Mouse (Mus musculus) bone marrow macrophage, adult 2 months (primary cell): ENCODE measurements around the gene Ankrd6.

Experiments
- CTCF ChIP-seq: IDR thresholded peaks from 2 replicates; pipeline ENCODE4 v1.5.1; 2012; ENCODE audit warnings: low read depth, mild to moderate bottlenecking, low read length, moderate library complexity
- POLR2A ChIP-seq: IDR thresholded peaks from 2 replicates; pipeline ENCODE4 v1.6.1; 2012; ENCODE audit warnings: mild to moderate bottlenecking, low read depth, low read length, borderline replicate concordance

- TF ChIP-seq CTCF (no peak), POLR2A (no peak)
These were observed 112.2 kb downstream of the Ankrd6 start for GRCm38 (mm10) chr4:32838401-32838800.
